Mouse (Mus musculus) cerebellum, postnatal 14 days (tissue): ENCODE data around the gene Olfr1177-ps.
A peak's percentile ranks its signal among the peaks of the same experiment; 100 is the strongest.

Source experiments
- DNase-seq, 2 experiments: peaks; one replicate each; pipeline ENCODE4 v3.0.0; 2021; ENCODE audit warnings: mixed read lengths in 2 of 2

The Olfr1177-ps gene

DNA sequence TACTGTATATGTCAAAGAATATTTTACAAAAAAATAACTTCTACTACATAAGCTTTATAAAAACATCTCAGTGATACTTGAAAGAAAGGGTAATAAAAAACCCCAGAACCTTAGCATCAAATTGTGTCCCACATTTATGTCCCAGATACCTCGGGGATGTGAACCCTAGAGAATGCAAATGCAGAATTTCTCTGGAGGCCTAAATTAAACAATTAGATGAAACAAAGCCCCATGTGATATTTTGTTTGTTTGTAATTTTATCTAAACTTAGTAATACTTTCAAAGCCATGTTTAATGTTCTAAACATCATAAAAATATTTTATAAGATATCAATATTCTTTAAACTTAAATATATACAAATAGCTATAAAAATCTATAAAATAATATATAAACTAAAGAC lies at the start of gene Olfr1177-ps:
Gene Olfr1177-ps (minus strand): TSS at position 101 of the 400 bp plus-strand sequence.
- no peak for DNase-seq

DNA sequence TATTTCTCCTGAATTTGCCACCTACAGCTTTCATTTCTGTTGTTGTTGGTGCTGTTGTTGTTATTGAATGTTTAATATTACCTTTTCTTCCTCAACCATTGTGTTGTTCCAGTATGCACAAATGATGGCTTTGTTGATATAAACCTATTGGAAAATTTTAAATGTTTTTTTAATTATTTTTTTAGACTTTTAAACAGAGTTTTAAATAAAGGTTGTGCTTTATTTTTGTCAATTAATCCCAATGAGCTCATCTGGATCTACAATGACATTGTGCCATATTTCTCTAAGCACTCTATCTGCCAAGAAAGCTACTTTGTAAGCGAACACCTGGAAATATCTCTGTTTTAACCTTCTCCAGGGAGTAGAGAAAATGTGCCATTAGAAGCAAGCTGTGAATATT lies 40.5 kb upstream of the Olfr1177-ps start, which contains the start of gene Olfr1178:
Gene Olfr1178 (plus strand): TSS at position 301 of the 400 bp plus-strand sequence.
- no peak for DNase-seq

DNA sequence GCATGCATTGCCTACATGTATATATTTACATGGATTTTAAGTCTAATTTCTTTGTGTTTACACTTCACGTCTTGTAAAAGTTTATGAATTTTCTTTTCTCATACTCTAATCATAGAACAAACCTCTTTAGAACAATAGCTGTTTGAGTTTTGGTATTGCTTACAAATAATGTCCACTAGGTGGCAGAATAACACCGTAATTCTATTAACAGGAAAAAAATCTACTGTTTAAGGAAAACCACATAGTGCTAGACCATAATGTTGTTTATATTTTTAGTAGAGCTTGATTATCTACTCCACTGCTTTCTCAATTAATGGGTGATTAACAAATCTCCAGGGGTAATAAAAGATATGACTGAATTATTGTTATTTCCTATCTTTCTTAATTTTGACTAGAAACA lies 10.0 kb upstream of the Olfr1177-ps start:
- DNase-seq, result peak in 1 of 2 experiments; percentile 6

DNA sequence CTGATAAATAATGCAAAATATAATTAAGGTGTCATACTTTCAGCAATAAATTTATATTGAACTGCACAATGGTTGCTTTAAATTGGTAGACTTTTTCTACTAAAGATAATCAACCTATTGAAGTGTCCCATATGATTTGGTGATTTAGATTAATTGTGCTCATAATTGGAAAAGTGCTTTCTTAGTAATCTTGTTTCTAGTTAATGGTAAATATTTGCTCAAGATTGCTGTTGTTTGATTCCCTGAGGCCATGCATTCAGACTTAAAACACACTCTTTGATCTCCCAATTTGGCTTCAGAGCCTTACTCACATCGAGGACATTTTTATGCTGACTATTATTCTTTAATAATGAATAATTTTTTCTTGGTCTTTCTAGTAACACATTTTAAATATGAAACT lies 9.9 kb downstream of the Olfr1177-ps start, which contains the start of gene Olfr1176:
Gene Olfr1176 (plus strand): TSS at position 301 of the 400 bp plus-strand sequence.
- DNase-seq, result no peak

DNA sequence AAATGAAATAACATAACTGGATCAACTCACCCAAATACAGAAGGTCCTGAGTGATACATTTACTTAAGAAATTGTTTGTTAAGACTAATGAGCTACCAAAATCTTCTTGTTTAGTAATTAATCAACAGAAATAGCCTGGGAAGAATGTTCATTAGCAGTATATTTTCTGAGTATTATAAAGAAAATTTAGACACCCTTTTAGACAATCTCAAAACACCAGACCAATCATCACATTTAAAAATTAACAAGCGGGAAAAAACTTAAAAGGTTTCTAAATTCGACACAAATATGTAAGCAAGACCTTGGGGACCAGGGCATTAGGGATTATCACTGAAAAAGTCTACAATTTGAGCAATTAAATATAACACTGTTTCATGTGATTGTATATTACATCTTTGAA lies 19.2 kb downstream of the Olfr1177-ps start, which contains the start of gene Olfr1175-ps:
Gene Olfr1175-ps (minus strand): TSS at position 101 of the 400 bp plus-strand sequence.
- DNase-seq, result no peak

DNA sequence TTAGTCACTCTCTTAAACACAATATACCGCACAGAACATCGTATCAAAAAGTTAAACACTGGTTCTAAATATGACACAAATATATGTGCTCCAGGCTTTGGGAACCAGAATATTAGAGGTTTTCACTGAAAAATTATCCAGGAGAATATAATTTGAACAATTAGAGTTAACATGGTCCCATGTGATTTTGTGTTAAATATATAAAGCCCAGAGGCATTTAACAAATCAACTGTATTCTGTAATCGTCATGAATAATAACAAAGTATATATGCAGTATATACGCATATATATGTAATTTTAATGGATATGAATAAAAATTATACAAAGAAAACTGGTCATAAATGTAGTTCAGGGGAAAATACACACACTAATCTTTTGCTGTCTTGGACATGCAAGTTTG lies 31.3 kb downstream of the Olfr1177-ps start, which contains the start of gene Olfr1174-ps:
Gene Olfr1174-ps (minus strand): TSS at position 101 of the 400 bp plus-strand sequence.
- no peak for DNase-seq
